Mouse (Mus musculus) CD4-positive, CD25-positive, alpha-beta regulatory T cell, adult 4 months (primary cell): ENCODE data around the gene Tcte2. TPM values are rescaled to one million over a fixed set of nuclear protein-coding genes. Genes with fewer than 3 reads are reported as not detected.
"Not testable (repeated sequence)": the region's sequence is repeated elsewhere in the genome, so short reads cannot be mapped to it uniquely, and the experiment has no call there.

Experiments
- ATAC-seq: one replicate; pipeline ENCODE4 v1.8.0; 2017
- polyA plus RNA-seq, 2 experiments: library from polyadenylated mRNA; unstranded; fragments of 100-300 nt; shearing (Covaris generic); gene quantifications; one replicate each; pipeline ENCODE4 v1.2.1; 2017

Tcte2 gene
- not detected for polyA plus RNA-seq

DNA sequence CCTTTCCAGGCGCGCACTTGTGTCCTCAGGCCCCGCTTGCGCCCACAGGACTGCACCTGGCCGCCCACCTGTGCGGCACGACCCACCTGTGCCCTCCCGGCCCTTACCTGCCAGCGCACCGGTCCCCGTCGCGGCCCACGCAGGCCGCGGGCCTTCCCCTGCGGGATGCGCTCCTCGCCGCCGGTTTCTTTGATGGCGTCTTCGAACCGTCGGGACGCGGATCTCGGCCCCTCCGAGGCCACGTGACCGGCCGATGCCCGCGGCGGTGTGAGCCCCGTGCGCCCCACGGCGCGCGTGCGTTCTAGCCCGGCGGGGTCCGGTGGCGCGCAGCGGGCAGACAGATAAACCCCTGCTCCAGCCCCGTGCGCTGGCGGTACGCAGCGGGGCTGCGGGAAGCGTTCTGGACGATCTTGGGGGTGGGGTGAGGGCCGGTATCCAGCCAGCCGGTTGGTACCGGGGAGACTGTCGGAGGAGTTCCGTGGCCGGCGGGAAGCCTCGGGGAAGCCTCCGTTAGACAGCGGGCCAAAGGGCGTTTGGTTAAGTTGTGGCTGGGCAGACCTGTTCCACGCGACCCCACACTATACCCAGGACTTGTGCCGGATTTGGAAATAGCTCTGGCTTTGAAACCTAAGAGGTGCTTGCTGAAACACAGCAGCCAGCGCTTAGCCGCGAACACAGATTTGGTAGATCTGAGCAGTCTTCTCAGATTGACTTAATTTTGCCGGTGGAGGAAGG, at the start of gene Tcte2:
Tcte2 (minus strand) TSS at position 647 of the 735 bp plus-strand sequence.
- ATAC-seq, result peak; percentile 20

DNA sequence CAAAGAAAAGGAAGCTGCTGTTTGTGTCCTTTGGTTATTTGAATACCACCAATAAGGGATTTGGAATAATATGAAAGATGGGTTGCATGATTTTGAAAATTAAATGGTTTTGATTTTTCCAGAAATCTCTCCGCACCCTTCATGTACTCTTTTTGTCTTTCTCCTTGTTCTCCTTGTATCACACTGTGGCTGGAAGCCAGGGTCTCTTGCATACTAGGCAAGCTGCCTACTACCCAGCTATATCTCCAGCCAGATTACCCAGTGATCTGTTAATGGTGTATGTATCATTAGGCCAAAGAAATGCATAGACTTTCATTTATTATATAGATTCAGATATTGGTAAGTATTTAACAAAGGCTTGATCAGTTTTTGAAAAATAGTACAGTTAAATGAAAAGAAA, 44.4 kb upstream of the Tcte2 start:
- ATAC-seq, result no peak

DNA sequence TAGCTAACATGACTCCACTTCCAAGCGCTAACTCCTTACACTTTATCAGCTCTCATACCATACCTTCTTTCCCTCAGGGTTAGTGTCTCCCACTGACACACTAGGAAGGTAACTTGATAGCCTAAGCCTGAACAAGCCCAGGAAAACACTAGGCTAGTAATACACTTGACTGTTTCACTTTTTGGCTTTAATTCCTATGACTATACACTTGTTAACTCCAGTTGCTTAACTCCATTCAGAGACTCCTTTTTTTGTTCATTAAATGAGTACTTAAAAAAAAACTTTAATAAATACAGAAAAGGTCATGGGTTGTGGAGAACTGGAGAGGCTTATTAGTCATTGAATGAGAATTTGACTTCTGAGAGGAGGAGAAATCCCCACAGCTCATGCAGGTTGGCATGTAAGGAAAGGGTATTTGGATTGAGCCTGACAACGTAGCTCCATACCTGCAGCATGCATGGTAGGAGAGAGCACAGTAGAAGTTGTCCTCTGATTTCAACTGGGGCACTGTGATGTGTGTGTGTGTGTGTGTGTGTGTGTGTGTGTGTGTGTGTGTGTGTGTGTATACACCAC, 41.3 kb upstream of the Tcte2 start:
- ATAC-seq, result no peak

DNA sequence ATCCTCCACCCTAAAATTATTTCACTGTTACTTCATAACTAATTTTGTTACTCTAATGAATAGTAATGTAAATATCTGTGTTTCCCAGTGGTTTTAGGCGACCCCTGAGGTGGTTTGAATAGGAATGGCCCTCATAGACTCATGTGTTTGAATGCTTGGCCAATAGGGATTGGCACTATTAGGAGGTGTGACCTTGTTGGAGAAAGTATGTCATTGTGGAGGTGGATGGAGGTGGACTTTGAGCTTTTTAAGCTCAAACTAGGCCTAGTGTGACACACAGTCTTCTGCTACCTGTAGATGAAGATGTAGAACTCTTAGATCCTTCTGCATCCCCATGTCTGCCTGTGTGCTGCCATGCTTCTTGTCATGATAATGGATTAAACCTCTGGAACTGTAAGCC, 36.1 kb upstream of the Tcte2 start:
- ATAC-seq, result no peak

DNA sequence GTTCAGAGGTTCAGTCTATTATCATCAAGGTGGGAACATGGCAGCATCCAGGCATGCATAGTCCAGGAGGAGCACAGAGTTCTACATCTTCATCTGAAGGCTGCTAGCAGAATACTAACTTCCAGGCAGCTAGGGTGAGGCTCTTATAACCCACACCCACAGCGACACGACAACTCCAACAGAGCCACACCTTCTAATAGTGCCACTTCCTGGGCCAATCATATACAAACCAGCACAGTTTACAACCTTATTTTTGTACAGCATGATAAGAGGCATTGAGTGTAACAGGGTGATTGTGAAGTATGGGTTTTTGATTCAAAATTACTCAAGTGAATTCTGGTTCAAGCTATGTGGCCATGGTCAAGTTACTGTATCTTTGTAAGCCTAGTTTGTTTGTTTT, 28.4 kb upstream of the Tcte2 start:
- not testable (repeated sequence) for ATAC-seq

DNA sequence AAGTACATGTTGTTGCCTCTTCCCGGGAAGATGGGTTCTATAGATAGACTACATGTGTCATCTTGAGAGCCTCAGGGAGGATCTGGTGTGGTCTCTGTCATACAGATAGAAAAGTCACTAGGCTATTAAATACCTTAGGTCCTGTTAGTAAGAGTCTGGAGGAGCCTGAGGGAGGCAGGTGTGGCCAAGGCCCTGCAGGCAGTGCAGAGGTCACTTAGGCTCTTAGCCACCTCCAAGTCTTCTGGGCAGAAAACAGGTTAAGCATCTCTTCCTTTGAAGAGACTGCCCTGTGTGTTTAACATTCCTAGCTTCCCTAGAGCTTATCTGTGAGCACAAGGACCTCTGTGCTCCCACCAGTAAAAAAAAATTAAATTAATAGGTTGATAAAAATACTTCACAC, 21.8 kb upstream of the Tcte2 start:
- ATAC-seq, result no peak

DNA sequence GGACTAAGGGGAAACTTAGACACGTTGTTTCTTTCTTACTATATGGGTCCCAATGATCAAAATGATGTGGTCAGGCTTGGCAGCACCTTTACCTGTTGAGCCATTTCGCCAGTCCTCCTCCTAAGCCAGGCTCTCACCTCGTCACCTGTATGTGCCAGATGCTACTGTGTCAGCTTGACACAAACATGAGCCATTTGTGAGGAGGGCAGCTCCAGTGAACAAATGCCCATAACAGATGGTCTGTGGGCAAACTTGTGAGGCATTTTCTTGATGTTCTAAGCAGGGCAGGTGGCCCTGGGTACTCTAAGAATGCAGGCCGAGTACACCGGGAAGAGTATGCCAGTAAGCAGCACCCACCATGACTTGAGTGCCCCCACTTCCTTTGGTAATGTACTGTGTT, 20.3 kb upstream of the Tcte2 start:
- ATAC-seq, result no peak

DNA sequence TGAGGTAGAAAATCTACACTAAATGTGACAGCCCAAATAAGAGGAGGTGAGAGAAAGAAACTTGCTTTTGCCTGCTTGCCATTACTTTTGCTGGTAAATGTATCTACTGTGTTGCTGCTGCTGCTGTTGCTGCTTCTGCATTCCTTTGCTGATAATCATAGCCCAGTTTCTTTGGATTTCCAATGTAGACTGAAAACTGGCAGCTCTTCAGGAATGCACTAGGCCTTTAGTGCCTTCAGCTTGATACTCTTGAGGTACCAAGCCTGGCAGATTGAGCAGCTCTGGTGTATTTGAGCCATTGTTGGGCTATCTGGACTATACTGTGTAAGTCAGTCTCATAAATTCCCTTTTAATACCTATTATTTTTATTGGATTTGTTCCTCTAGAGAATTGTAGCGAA, 17.2 kb upstream of the Tcte2 start:
- no peak for ATAC-seq

DNA sequence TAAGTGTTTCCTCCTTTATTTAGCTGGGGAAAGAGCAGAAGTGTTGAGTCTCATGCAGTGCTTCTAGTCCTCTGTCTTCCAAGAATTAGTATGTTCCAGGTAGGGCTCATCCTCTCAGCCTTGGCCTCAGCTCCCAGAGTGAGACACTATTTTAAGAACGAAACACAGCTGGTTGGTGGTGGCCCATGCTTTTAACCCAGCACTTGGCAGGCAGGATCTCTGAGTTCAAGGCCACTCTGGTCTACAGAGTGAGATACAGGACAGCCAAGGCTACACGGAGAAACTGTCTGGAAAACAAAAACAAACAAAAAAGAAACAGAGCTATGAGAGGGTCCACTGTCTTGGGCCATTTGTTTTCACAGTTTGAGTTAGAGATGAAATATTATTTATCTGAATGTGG, 16.1 kb upstream of the Tcte2 start:
- no peak for ATAC-seq

DNA sequence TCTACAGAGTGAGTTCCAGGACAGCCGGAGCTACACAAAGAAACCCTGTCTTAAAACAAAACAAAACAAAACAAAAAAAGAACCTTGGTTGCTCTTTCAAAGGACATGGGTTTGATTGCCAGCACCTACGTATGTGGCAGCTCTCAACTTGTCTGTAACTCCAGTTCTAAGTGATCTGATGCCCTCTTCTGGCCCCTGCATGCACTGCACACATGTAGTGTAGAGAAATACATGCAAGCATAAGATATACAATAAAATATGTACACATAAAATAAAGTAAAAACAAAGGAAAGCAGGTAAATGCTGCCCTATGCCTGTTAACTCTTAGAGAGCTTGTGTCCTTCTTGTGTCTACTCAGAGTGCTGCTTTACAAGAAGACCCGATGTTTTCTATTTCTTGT, 7.6 kb upstream of the Tcte2 start:
- no peak for ATAC-seq

DNA sequence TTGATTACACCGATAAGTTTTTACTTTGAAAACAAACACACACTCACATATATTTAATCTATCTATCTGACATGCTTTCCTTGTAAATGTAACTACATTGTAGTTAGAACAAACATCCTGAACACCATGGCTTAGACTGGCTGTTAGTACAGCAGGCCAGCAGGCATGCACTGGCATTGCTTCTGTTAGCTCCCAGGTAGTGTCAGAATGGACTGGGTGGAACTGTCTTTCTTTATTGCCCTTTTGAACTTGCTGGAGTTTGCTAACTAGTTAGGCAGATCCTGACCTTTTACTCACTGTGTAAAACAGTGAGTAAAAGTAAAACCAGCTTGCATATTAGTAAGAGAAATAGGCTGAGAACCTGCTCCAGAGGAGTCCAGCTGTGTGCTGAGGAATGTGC, 6.9 kb upstream of the Tcte2 start:
- ATAC-seq, result no peak

DNA sequence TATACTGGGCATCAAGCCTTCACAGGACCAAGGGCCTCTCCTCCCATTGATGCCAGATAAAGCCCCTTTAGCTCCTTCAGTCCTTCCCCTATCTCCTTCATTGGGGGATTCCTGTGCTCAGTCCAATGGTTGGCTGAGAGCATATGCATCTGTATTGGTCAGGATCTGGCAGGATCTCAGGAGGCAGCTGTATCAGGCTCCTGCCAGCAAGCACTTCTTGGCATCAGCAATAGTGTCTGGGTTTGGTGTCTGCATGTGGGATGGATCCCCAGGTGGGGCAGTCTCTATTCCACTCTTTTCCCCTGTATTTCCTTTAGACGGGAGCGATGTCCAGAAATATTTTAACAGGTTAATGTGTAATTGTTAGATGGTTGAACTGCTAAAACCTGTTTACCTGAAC, 3.3 kb upstream of the Tcte2 start:
- not testable (repeated sequence) for ATAC-seq

DNA sequence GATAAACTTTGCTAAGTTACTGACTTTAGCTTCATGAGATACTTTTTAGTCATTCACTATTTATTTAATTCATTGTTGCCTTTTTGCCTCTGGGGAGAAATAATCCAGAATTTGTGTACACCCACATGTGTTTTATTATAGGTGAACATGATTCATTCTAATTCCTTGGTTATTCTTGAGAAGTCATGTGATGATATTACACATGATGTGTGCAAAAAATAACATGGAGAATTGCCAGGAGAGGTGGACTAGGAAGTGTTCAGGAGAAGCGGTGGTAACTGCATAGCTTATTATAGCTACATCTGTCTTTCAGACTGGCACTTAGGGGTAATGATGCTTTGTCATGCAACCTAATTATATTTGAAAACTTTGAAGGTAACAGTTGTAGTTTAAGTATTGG, 2.2 kb upstream of the Tcte2 start:
- ATAC-seq, result no peak

DNA sequence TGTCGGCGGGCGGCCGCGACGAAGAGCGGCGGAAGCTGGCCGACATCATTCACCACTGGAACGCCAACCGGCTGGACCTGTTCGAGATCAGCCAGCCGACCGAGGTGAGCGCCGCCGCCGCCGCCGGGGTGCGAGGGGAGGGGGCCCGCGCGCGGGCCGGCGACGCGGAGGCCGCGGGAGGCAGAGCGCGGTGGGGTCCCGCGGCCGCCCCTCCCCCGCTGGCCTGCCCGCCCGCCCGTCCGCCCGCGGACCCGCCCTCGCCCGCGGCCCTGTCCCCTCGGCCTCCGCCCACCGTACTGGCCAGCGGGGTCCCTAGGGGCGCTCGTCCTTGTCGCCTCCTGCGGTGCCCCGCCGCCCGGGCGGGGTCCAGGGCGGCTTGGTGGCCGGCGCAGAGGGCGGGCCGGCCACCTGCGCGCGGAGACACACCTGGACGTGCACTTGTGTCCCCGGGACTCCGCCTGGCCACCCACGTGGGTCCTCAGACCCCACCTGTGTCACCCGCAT, 898 bp downstream of the Tcte2 start:
- ATAC-seq, result peak; percentile 31

DNA sequence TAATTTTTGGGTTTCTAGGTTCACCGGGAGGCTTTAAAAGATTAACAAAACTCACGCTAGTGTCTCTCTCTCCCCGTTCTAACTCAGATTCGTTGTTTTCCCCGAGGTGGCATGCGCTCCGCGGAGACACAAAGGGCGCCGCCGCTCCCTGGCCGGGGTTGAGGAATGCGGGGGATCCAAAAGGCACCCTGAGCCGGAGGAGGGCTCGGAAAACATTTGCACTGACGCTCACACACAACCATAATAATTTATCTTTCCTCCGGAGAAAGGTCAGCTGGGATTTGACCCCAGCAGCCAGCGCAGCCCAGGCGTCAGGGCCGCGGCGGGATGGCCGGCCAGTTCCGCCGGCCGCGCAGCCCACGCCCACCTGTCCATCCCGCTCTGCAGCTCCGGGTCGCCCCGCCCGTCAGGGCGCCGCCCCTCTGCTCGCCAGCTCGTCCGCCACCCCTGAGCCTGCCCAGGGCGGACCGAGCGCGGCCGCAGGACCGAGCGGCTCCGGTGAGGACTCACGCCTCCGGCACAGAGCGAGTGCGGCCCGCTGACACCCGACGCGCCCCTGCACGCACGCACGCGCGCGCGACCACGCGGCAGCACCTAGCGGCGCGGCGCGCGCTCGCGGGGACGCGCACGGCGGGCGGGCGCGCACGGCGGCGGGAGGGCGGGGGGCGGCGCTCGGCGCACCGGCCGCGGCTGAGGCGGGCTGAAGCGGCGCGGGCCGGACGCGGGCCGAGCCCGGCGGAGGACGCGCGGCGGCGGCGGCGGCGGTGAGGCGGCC, 1.6 kb downstream of the Tcte2 start, which contains the start of gene Afdn:
Afdn (plus strand) TSS at position 687 of the 775 bp plus-strand sequence.
- ATAC-seq, result peak; percentile 72

DNA sequence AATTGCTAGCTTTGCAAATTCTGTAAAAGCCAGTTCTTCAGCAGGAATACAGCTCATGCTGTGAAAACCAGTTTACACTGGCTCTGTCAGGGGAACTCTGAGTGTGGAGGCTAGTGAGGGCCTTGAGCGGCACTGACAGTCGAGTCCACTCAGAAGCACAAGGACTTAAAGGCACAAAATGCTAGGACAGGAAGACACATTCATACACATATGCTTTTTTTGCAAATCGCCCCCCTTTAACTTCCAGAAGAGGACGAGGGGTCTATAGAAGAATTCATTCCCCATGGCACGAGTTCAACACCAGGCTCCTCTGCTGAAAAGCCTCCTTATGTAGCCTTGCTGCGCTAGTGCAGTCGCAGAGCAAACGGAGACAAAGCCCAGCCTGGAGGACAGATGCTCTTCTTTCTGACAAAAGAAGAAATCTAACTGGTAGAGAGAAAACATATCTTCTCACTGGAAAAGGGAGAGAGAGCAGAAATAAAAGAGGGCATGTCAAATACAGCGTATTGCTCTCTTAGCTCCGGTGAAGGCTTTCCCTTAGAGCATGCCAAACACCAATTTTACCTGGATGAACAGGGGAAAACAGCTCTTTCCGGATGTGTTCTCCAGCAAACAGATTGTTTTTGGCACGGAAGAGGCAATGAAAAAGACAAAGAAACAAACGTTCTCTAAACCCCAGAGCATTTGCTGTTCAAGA, 2.3 kb downstream of the Tcte2 start:
- no peak for ATAC-seq

DNA sequence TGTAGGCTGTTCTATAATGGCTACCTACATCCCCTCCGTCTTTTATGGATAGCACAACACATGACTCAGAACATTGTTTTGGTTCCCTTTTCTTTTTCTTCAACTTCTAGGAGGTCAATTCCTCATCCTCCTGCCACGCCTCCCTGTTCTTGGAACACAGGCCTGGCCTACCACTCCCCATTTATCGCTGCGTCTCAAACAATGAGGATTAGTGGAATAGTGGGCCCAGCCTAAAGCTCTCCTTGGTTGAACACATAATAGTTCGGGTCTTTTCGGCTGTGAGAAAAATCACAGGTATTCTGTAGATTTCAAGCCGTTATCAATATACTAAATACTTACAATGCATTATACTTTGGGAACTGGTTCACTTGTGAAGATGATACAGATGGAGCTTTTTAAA, 3.0 kb downstream of the Tcte2 start:
- no peak for ATAC-seq

DNA sequence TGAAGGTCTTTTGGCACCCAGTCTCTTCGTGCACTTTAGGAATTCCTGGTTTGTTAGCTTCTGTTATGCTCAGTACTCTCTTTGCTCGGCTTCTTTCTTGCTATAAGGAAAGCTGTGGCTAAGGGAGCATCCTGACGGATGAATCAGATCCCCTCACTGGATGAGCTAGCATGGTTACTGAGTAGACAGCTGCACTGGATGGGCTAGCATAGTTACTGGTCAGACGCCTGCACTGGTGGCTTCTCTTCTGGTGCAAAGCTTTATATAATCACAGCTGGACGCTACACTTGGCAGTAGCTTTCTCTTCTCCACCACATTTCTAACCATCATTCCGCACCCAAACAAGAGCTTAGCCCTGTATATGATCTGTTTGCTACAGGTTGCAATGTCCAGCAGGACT, 6.7 kb downstream of the Tcte2 start:
- no peak for ATAC-seq

DNA sequence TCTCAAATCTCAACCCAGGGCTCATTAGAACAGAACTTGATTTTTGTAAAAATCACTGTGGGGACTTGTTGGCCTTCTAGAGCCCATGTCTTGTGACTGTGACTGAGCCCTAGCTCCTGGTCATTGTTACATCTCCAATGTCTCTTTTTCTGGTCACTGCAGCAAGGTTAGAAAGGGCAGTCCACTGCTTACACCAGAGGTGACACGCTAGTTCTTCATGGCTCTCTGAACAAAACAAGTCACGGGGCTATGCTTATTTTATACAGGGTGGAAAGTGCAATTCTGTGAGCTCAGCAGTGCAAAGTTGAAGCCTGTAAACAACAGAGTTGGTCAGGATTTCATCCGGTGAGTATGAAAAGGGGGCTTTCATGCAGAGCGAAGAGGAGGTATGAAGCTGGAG, 7.7 kb downstream of the Tcte2 start:
- ATAC-seq, result no peak

DNA sequence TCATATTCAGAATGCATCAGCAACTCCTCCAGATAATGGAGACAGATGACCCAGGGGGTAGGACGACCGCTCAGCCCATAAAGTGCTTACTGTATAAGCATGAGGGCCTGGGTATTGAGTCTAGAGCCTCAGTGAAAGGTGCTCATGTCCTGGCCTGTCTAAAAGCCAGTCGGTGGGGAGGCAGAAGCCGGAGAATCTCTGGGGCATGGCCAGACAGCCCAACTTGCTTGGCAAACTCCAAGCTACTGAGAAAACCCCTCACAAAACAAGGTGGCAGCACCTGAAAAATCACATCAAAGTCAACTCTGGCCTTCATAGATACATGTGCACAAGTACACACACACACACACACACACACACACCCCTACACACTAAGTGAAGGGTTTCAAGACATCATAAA, 12.6 kb downstream of the Tcte2 start:
- no peak for ATAC-seq

DNA sequence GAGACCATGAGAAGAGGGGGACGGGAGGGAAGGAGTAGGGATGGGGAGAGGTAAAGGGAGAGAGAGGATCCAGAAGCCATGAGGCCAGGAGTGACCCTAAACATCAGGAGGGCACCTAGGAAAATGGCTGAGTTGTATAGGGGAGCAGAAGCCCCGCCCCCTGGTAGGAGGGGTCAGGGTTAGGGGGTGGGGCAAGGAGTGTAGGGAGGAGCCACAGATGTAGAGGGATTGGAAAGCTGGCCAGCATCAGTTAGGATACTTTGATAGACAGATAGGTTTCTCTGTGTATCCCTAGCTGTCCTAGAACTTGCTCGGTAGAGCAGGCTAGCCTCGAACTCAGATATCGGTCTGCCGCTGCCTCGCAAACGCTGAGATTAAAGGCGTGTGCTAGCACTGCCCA, 13.9 kb downstream of the Tcte2 start:
- no peak for ATAC-seq

DNA sequence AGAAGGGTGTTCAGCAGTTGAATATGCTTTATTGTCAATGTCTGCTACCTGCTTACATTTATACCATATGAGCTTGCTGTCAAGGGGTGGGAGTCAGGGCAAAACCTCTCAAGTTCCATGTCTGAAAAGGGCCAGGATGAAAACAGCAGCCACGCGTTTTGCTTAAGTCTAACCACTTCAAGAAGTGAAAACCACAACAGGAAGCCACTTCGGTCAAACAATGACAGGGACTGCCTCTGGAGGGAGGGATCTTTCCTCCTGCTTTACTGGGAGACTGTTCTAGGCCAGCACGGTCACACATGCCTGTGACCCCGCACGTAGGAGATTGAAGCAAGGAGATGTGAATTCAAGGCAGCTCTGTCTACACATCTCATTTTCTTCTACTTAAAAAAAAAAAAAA, 15.3 kb downstream of the Tcte2 start:
- no peak for ATAC-seq

DNA sequence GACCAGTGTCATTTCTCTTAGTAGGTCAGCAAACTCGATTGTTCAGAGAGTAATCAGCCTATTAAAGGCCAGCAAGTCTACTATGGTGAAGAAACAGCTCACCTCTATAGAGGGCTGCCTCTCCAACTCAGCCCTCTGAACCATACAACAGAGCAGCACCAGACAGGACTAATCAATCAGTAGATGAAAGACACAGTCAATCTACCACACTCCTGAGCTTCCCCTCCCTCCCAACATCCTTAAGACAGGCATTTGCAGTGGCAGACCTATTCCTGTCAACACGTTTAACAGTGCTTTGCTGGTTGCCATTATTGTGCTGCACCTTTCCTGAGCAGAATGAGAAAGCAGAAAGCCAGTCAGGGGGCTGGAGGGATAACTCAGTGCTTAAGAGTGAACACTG, 16.3 kb downstream of the Tcte2 start:
- no peak for ATAC-seq
